Mouse (Mus musculus) kidney, adult 2 months (tissue): ENCODE data around the gene Zfp174.

ENCODE experiments used
- CTCF ChIP-seq: fragments of 200-500 bp; conservative IDR thresholded peaks from 2 replicates; pipeline ENCODE4 v1.5.1; 2011; ENCODE audit warnings: low read depth, mild to moderate bottlenecking, control low read depth, low read length, moderate library complexity, mixed read lengths; ENCODE audit not compliant: insufficient read depth, insufficient read length
- POLR2A ChIP-seq: fragments of 200-500 bp; IDR thresholded peaks from one replicate; pipeline ENCODE4 v1.6.1; 2011; ENCODE audit warnings: low read depth, low read length, control low read depth

GRCm38 (mm10) chr16:3891621-3892295 is 44.7 kb downstream of the Zfp174 start:
- TF ChIP-seq CTCF (no peak), POLR2A (no peak)
